Mouse (Mus musculus) liver, adult (tissue): ENCODE data around the gene Gmip.
A peak's percentile ranks its signal among the peaks of the same experiment; 100 is the strongest.

ENCODE experiments used
- GATA4 ChIP-seq: IDR thresholded peaks from 2 replicates; pipeline ENCODE4 v1.6.1; 2014; ENCODE audit warnings: mild to moderate bottlenecking, low read length; ENCODE audit not compliant: insufficient replicate concordance

Gmip gene

DNA sequence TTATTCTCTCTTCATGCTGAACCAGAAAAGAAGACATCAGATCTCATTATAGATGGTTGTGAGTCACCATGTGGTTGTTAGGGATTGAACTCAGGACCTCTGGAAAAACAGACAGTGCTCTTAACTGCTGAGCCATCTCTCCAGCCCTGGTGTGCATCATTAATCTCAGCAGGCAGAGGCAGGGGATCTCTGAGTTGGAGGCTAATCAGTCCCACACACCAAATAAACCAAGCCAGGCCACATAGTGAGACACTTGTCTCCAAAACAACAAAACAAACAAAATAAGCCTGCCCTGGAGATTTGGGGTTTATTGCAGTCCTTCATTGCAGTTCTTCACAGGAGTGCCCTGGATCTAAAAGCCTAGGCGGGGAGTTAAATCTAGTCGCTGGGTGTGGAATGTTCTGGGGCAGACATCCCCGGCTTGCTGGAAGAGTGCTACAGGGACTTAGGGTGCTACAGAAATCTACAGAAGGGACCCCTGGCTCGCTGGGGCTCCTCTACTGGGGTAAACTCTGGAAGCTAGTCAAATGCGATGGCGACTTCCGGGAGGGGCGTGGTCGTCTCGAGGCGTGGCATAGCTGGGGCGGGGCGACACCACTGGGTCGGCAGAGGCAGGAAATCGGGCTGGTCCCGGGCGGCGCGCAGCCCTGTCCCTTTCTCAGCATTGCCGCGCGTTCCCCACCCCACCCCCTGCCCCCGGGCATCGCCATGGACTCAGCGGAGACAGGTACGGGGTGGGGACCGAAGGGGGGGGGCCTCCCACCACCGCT, at the start of gene Gmip:
Gmip (plus strand) TSS at position 586 of the 770 bp plus-strand sequence.
- TF ChIP-seq GATA4, result no peak

- no peak for TF ChIP-seq GATA4
Observed at GRCm38 (mm10) chr8:69761814-69762445, 46.5 kb upstream of the Gmip start.

- TF ChIP-seq GATA4, result no peak
Observed at GRCm38 (mm10) chr8:69771221-69771620, 37.3 kb upstream of the Gmip start.

GRCm38 (mm10) chr8:69772106-69772505, 36.4 kb upstream of the Gmip start:
- TF ChIP-seq GATA4, result no peak

GRCm38 (mm10) chr8:69774503-69775148, 33.9 kb upstream of the Gmip start, which contains the start of gene Gm20422:
Gm20422 (minus strand) TSS chr8:69774886.
- peak; percentile 42; the same call in 1 of the 2 replicates for TF ChIP-seq GATA4

DNA sequence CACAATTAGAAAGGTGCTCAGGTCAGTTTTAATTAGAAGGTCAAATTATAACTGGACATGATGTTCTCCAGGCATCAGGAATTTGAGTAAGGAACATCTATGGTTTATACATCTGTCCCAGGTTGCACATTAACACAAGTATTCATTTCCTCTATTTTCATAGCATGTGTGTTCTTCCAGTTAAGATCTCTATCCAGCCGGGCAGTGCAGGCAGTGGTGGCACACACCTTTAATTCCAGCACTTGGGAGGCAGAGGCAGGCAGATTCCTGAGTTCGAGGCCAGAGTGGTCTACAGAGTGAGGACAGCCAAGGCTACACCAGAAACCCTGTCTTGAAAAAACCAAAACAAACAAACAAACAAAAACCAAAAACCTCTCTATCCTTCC, 33.3 kb upstream of the Gmip start:
- no peak for TF ChIP-seq GATA4

- TF ChIP-seq GATA4, result no peak
Observed at GRCm38 (mm10) chr8:69777111-69777510, 31.4 kb upstream of the Gmip start.

GRCm38 (mm10) chr8:69789105-69789504, 19.4 kb upstream of the Gmip start:
- TF ChIP-seq GATA4, result no peak

DNA sequence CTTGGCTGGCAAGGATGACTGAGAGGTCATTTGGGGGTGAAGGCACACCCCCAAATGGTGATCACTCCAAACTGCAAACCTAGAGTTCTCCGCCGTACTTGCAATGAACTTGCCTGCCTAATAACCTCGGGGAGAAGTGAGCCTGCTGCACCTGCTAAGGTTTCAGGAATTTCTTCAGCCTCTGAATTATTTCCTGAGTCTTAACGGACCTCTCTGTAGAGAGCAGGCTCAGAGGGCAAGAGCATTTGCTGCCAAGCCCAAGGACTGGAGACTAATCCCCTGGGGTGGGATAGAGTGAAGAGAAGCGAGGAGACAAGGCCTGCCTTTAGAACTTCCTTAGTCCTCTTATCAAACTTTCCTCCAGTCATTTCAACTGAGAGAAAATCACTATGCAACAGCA, 18.7 kb upstream of the Gmip start:
- TF ChIP-seq GATA4, result no peak

DNA sequence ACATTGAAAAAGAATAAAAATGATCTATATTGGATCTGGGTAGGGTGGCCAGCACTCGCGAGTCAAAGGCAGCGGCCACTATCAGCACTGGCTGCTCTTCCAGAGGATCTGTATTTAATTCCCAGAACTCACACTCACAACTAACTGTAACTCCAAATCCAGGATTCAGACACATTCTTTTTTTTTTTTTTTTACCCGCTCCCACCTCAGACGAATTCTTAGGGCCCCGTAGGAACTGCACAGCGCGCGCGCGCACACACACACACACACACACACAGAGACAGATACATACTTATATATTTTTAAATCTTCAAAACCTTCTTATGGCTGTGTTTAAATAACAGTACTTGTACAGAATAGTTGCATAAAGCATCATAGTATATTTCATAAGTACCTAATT, 18.1 kb upstream of the Gmip start:
- no peak for TF ChIP-seq GATA4

DNA sequence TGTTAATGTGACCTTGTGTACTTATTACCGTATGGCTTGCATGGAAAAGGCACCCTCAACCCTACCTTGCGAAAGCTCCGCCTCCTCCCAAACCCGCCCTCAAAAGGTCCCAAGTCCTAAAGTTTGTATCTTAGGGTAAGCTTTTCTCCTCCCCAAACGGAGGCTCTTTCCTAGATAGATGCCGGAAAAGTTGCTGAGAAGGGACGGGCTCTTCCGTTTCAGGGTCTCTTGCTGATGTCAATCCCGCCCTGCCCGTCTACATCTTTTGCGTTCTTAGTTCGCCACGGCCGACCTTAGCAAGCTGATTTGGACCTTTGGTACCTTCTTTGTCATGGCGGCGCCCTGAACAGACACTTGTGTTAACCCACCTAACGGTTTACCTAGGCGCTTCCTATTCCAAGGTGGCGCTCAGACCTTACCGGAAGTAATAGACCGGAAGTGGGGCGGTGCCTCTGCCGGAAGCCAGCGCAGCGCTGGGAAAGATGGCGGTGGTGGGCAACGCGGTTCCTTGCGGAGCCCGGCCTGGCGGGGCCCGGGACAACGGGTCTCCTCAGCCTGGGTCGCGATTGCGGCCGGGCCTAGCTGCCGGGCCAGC, 17.6 kb upstream of the Gmip start, which contains the start of the genes Atp13a1 and Zfp866:
Atp13a1 (plus strand) TSS at position 391 of the 595 bp plus-strand sequence.
Zfp866 (minus strand) TSS at position 406 of the 595 bp plus-strand sequence.
- no peak; the same call in 1 of the 2 replicates for TF ChIP-seq GATA4

DNA sequence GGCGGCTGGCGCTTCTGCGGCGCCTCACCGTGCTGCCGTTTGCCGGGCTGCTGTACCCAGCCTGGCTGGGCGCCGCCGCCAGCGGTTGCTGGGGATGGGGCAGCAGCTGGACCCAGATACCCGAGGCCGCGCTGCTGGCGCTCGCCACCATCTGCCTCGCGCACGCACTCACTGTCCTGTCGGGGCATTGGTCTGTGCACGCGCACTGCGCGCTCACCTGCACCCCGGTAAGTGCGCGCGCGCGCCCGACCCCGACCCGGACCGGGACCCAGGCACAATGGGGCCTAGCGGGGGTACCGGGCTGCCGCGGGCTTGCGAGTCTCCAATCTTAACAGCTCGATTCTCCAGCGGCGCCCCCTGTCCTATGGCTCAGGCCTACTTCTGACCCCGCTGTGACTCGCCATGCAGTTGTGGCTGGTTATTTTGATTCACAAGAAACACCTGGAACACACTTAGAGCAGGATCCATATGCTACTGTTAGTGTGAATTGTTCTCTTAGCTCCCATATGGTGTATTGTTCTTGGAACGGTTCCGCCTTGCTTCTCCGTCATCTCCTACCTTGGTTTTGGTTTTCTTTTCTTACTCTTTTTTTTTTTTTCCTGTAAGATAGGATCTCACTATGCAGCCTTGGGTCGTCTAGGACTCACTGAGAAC, 16.9 kb upstream of the Gmip start:
- TF ChIP-seq GATA4, result no peak

GRCm38 (mm10) chr8:69793666-69794065, 14.8 kb upstream of the Gmip start:
- TF ChIP-seq GATA4, result no peak

DNA sequence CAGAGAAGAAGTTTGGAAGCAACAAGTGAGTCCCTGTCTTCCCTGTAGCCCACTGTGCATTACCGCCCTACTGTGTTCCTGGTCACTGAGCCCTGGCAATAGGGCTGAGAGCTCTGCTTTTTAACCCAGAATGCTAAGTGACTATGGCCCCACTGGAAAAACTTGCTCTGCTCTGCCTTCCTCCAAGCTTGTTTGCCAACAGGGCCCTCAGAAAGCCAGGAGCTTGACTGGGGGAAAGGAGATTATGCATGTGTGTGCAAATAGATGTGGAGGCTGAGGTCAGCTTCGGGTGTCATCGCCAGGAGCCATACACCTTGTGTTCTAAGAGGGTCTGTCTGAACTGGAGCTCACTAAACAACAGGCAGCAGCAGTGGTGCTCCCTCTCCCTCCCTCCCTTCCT, 14.4 kb upstream of the Gmip start:
- TF ChIP-seq GATA4, result no peak

DNA sequence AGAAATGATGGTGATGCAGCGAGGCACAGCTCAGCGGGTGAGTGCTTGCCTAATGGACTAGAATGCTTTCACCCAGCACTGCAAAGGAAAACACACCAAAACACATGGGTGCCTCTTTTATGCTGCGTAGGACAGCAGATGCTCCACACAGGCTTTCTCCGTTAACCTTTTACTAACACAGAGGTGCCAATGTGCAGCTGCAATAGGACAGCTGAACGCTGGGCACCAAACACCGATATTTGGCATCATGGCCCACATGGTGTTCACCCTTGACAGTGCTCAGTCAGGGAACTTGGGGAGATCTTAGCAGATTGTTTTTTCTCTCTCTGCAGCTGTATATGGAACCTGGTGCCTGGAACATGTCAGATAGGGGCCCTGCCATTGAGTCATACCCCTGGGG, 13.6 kb upstream of the Gmip start:
- no peak for TF ChIP-seq GATA4
